Mouse (Mus musculus) urinary bladder, postnatal 14 days (tissue): ENCODE measurements around the gene Tom1l1.

Experiments used
- DNase-seq: peaks from one replicate; pipeline ENCODE4 v3.0.0; 2021; ENCODE audit warnings: low spot score

Tom1l1 gene

GRCm38 (mm10) chr11:90667325-90667724, 20.8 kb downstream of the Tom1l1 start:
- no peak for DNase-seq

- DNase-seq = no peak
These were observed 21.2 kb downstream of the Tom1l1 start for GRCm38 (mm10) chr11:90666916-90667315.

GRCm38 (mm10) chr11:90666144-90666757, 21.9 kb downstream of the Tom1l1 start:
- no peak for DNase-seq

GRCm38 (mm10) chr11:90665161-90665560, 23.0 kb downstream of the Tom1l1 start:
- DNase-seq = peak; percentile 39

- no peak for DNase-seq
These were observed 23.7 kb downstream of the Tom1l1 start for GRCm38 (mm10) chr11:90664345-90664986.

GRCm38 (mm10) chr11:90663618-90664297, 24.4 kb downstream of the Tom1l1 start:
- DNase-seq = no peak

GRCm38 (mm10) chr11:90663052-90663451, 25.1 kb downstream of the Tom1l1 start:
- DNase-seq = no peak

- DNase-seq = no peak
These were observed 27.5 kb downstream of the Tom1l1 start for GRCm38 (mm10) chr11:90660662-90661061.

- DNase-seq = no peak
These were observed 30.6 kb downstream of the Tom1l1 start for GRCm38 (mm10) chr11:90657527-90657926.

- DNase-seq = no peak
These were observed 35.6 kb downstream of the Tom1l1 start for GRCm38 (mm10) chr11:90652603-90653002.

GRCm38 (mm10) chr11:90650231-90650885, 37.8 kb downstream of the Tom1l1 start:
- no peak for DNase-seq

GRCm38 (mm10) chr11:90649777-90650176, 38.4 kb downstream of the Tom1l1 start:
- DNase-seq = no peak

- DNase-seq = peak; percentile 35
These were observed 49.8 kb downstream of the Tom1l1 start for GRCm38 (mm10) chr11:90638312-90638830.

GRCm38 (mm10) chr11:90637440-90638311, 50.5 kb downstream of the Tom1l1 start, which contains the start of the genes Stxbp4 and Cox11:
TSS of gene Stxbp4 (minus strand) at chr11:90638084.
TSS of gene Cox11 (plus strand) at chr11:90638173.
- DNase-seq = peak; percentile 93

- no peak for DNase-seq
These were observed 53.5 kb downstream of the Tom1l1 start for GRCm38 (mm10) chr11:90634661-90635060.

- no peak for DNase-seq
These were observed 55.7 kb downstream of the Tom1l1 start for GRCm38 (mm10) chr11:90632480-90632879.

GRCm38 (mm10) chr11:90627751-90628150, 60.4 kb downstream of the Tom1l1 start:
- DNase-seq = no peak

GRCm38 (mm10) chr11:90625174-90625573, 63.0 kb downstream of the Tom1l1 start:
- no peak for DNase-seq

- peak; percentile 33 for DNase-seq
These were observed 64.7 kb downstream of the Tom1l1 start for GRCm38 (mm10) chr11:90623477-90623876.

- DNase-seq = no peak
These were observed 65.7 kb downstream of the Tom1l1 start for GRCm38 (mm10) chr11:90622500-90622899.

GRCm38 (mm10) chr11:90622044-90622443, 66.1 kb downstream of the Tom1l1 start:
- no peak for DNase-seq
